Mouse (Mus musculus) gastrocnemius, adult 2 months (tissue): ENCODE measurements around the gene Sel1l3. TPM values are rescaled to one million over a fixed set of nuclear protein-coding genes. Genes with fewer than 3 reads are reported as not detected.

ENCODE experiments used
- DNase-seq: peaks from one replicate; pipeline ENCODE4 v3.0.0; 2022
- H3K27ac ChIP-seq: fragments of 200-600 bp; 2 replicates; pipeline ENCODE4 v1.8.1; 2022; ENCODE audit warnings: mild to moderate bottlenecking
- H3K4me3 ChIP-seq: fragments of 200-600 bp; 2 replicates; pipeline ENCODE4 v1.8.1; 2022; ENCODE audit warnings: mild to moderate bottlenecking, moderate library complexity
- CTCF ChIP-seq: fragments of 200-600 bp; IDR thresholded peaks from 2 replicates; pipeline ENCODE4 v1.8.1; 2022; ENCODE audit warnings: antibody characterized with exemption, mild to moderate bottlenecking, moderate library complexity
- intact Hi-C: fragments of 180-260 bp; cut with DNase I; formaldehyde crosslinking; loops from one replicate; pipeline ENCODE4 v1.15.1; 2025
- total RNA-seq, 2 experiments: library from RNA; stranded (reverse); gene quantifications; 2 replicates each; pipeline ENCODE4 v1.2.3; 2021

Sel1l3 gene
- total RNA-seq, 2 experiments from 2014 or later = 59.8 to 69.4 TPM

DNA sequence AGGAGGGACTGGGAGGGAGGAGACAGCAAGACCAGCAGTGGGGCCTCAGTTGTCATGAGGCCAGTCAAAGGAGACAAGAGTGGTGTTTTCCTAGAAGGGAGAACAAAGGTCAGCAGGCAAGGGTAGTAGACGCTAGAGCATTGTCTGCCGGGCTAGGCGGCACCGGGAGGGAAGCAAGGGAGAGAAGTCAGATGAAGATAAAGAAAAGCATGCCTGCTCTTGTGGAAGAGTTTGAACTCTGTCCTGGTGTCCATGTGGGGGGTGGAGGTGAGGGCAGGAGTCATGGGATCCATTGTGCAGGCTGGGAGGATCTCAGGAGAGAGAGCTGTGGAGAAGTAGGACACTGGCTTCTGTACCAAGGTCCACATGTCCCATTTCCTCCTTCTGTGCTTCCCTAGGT is 135.3 kb downstream of the Sel1l3 start:
- H3K4me3 ChIP-seq = no peak overlapping the region
- no peak for TF ChIP-seq CTCF
- intact Hi-C loops = no loop called here
- DNase-seq = no peak
- no peak overlapping the region for H3K27ac ChIP-seq

DNA sequence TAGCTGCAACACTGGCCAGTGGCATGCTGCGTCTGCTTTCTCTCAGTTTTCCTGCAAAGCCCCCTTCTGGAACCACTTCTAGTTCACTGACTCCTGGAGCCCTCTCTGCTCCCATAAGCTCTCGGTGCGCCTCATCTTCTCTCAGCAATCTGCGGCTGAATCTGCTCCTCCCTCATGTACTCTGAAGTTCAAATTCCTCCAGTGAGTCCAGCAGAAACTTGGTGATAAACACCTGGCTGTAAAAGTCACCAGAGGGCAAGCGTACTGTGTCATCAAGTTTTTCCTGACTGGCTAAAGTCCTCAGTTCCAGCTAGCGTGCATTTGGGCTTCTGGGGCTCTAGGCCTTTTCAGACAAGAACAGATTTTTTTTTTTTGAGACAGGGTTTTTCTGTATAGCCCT is 139.2 kb downstream of the Sel1l3 start:
- no peak for TF ChIP-seq CTCF
- no peak overlapping the region for H3K27ac ChIP-seq
- H3K4me3 ChIP-seq = no peak overlapping the region
- intact Hi-C loops = no loop called here
- DNase-seq = no peak

DNA sequence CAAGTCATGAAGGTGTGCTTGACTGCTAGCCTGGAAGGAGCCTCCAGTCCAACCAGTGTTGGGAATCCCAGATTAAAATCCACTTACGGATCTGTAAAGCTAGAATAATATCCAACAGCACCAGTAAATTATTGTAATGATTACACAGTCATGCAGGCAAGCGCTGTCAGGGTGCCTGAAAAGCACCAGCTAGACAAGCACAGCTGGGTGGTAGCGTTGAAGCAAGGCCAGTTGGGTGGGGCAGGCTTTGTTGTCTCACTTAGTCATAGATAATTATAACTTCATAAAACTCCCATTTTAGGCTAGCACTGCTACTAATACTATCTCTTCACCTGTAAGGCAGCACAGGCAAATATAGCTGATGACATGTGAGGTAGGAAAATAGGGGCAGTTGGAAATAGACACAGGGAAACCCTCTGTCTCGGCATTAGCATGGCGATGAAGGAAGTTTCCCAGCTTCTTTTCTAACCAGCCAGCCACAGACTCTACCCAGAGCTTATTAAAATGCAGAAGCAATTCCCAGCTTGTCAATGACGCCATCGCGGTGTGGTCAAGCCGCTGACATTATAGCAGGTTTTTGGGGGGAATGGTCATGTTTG is 152.1 kb downstream of the Sel1l3 start:
- DNase-seq = no peak
- no peak overlapping the region for H3K27ac ChIP-seq
- H3K4me3 ChIP-seq = no peak overlapping the region
- TF ChIP-seq CTCF = no peak
- intact Hi-C loops = no loop called here

Other genes starting within 250 kb of the Sel1l3 start
- not detected for gene Slc34a2, start 175.8 kb downstream of the Sel1l3 start, total RNA-seq
- gene Smim20, start 53.2 kb upstream of the Sel1l3 start, total RNA-seq = 10 to 100 TPM; 55.5 to 67.5 TPM